Mouse (Mus musculus) kidney, embryonic 14.5 days (tissue): Measurements from ENCODE around the gene Cit. TPM values are rescaled to one million over a fixed set of nuclear protein-coding genes. Genes with fewer than 3 reads are reported as not detected.

Experiments
- ATAC-seq: fragments of 200-750 bp; cut with Nextera tagmentation; 2 replicates; pipeline ENCODE4 v1.8.0; 2017; ENCODE audit warnings: moderate number of reproducible peaks, mild to moderate bottlenecking, moderate TSS enrichment, moderate library complexity; ENCODE audit not compliant: low FRiP score, low TSS enrichment
- H3K27ac ChIP-seq: fragments of 300-500 bp; sonication (generic); 2 replicates; pipeline ENCODE4 v1.5.1; 2014; ENCODE audit warnings: low read depth, mild to moderate bottlenecking, low read length, moderate library complexity, mixed read lengths
- H3K27me3 ChIP-seq: fragments of 300-500 bp; sonication (generic); 2 replicates; pipeline ENCODE4 v1.6.1; 2014; ENCODE audit warnings: mild to moderate bottlenecking, low read length; ENCODE audit not compliant: control insufficient read depth, insufficient read depth
- H3K36me3 ChIP-seq: fragments of 300-500 bp; sonication (generic); 2 replicates; pipeline ENCODE4 v1.6.1; 2014; ENCODE audit warnings: low read length, mixed read lengths; ENCODE audit not compliant: control insufficient read depth, insufficient read depth
- H3K4me1 ChIP-seq: fragments of 300-500 bp; sonication (generic); 2 replicates; pipeline ENCODE4 v1.6.1; 2014; ENCODE audit warnings: low read length, mixed read lengths; ENCODE audit not compliant: control insufficient read depth, insufficient read depth
- H3K4me2 ChIP-seq: fragments of 300-500 bp; sonication (generic); replicated peaks from 2 replicates; pipeline ENCODE4 v1.6.1; 2014; ENCODE audit warnings: low read depth, mild to moderate bottlenecking, low read length
- H3K4me3 ChIP-seq: fragments of 300-500 bp; sonication (generic); 2 replicates; pipeline ENCODE4 v1.5.1; 2014; ENCODE audit warnings: mild to moderate bottlenecking, low read length
- H3K9ac ChIP-seq: fragments of 300-500 bp; sonication (generic); 2 replicates; pipeline ENCODE4 v1.6.1; 2014; ENCODE audit warnings: low read depth, mild to moderate bottlenecking, low read length, moderate library complexity
- H3K9me3 ChIP-seq: fragments of 300-500 bp; sonication (generic); 2 replicates; pipeline ENCODE4 v1.6.1; 2016; ENCODE audit warnings: low read length; ENCODE audit not compliant: control insufficient read depth
- WGBS: fragments of 180-500 bp; shearing (Covaris S2); extraction: QIAGEN DNeasy Blood & Tissue Kit; methylation state at CpG from one replicate; pipeline ENCODE4 v1.1.7; 2014; 5-methylcytosine and 5-hydroxymethylcytosine counted together
- polyA plus RNA-seq: library from polyadenylated mRNA; unstranded; fragments of >200 nt; fragmentation: Nextera tagmentation; extraction: Ambion mirVana; gene quantifications from 2 replicates; pipeline ENCODE4 v1.2.1, GENCODE M21; 2014

Cit gene
- polyA plus RNA-seq, 1 experiment from 2014 or later: 34.9 TPM

DNA sequence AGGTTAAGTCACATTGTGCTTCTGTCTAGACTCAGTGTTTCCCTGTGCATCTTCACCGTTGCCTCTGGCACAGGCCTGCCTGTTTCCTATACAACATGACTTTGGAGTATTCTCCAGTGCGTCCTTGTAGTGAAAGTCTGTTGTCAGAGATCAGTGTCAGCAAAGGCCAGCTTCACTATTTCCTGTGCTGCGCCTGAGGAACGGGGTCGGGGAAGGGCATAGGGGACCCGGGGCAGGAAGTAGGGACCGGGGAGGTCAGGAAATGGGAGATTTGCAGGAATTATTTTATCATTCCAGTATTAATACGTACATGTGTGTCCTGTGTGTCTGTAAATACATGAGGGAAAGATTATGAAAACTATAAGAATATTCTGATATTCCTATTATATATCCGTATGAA, 37.1 kb downstream of the Cit start:
- Histone ChIP-seq H3K36me3 (peaks cover 23% of the 10 kb centered on the region; the same call in 1 of the 2 replicates), H3K27ac (no peak overlapping the region), H3K9me3 (no peaks in the 10 kb centered on the region), H3K27me3 (no peaks in the 10 kb centered on the region), H3K4me1 (no peaks in the 10 kb centered on the region), H3K9ac (no peak overlapping the region), H3K4me2 (no peak overlapping the region), H3K4me3 (no peak overlapping the region)
- WGBS: 73% methylated on average over 9 of the region's 9 CpGs
- no peak for ATAC-seq

DNA sequence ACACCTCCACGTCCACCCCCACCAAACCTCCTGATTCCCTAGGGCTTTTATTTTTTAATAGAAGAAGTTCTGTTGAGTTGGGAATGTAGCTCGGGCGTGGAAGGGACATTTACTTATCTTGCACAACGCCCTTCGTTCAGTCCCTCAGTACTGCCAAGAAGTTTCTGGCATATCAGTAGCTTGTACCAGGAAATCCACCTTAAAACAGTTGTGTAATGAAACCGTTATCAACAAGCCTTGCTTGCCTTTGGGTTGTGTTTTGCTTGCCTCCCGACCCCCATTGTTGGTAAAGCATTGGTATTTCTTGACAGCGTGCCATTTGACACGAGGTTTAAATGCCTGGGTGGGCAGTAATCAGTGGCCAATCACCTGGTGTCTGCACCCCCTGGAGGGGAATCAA, 39.4 kb downstream of the Cit start:
- Histone ChIP-seq H3K4me1 (no peaks in the 10 kb centered on the region), H3K9me3 (no peaks in the 10 kb centered on the region), H3K27me3 (no peaks in the 10 kb centered on the region), H3K9ac (no peak overlapping the region), H3K27ac (no peak overlapping the region), H3K36me3 (peaks cover 37% of the 10 kb centered on the region; the same call in 1 of the 2 replicates), H3K4me2 (no peak overlapping the region), H3K4me3 (no peak overlapping the region)
- ATAC-seq: no peak
- WGBS: 90% methylated on average over 9 of the region's 9 CpGs

DNA sequence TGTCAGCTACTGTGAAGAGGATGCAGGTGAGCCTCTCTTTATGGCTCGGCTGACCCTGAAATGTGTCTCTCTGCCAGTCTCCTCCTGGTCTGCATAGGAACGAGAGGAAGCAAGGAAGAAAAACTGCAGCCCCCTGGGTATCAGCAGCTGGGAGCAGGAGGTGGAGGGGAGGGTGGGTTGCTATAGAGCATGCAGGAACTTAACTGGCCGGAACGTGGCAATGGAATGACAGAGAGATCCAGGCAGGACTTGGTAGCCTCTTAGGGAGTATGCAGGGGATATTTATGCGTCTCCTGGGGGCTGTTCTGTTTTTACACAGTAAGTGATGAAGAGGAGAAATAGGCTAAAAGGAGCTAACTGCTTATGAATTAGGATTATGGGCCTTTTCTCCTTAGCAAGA, 48.7 kb downstream of the Cit start:
- 31% methylated on average over 5 of the region's 5 CpGs for WGBS
- Histone ChIP-seq H3K9ac (no peak overlapping the region), H3K9me3 (no peaks in the 10 kb centered on the region), H3K4me2 (no peak overlapping the region), H3K36me3 (peaks cover 22% of the 10 kb centered on the region), H3K27me3 (no peaks in the 10 kb centered on the region), H3K27ac (no peak overlapping the region), H3K4me3 (no peak overlapping the region), H3K4me1 (peaks cover 3% of the 10 kb centered on the region; the same call in 1 of the 2 replicates)
- ATAC-seq: no peak

DNA sequence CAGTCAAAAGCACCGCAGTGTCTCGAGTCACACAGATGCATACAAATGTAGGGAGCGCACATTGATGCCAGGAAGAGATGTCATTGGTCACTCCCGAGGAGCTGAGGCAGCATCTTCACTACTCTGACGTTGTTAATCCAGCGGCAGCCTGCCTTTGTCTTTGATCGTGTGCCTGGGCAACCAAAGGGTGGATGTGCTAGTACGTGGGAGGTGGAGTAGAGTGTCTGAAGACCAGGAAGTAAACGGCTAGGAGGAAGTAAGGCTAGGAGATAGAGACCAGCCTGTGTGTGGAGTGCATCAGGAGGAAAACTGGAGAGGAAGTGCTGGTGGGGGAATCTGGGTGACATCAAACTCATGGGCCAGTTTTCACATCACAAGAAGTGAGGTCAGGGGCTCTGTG, 52.0 kb downstream of the Cit start:
- Histone ChIP-seq H3K27ac (no peak overlapping the region), H3K36me3 (peaks cover 6% of the 10 kb centered on the region; the same call in 1 of the 2 replicates), H3K9ac (no peak overlapping the region), H3K4me2 (no peak overlapping the region), H3K4me3 (no peak overlapping the region), H3K4me1 (peaks cover 3% of the 10 kb centered on the region; the same call in 1 of the 2 replicates), H3K9me3 (no peaks in the 10 kb centered on the region), H3K27me3 (no peaks in the 10 kb centered on the region)
- ATAC-seq: no peak
- WGBS: 47% methylated on average over 9 of the region's 9 CpGs

DNA sequence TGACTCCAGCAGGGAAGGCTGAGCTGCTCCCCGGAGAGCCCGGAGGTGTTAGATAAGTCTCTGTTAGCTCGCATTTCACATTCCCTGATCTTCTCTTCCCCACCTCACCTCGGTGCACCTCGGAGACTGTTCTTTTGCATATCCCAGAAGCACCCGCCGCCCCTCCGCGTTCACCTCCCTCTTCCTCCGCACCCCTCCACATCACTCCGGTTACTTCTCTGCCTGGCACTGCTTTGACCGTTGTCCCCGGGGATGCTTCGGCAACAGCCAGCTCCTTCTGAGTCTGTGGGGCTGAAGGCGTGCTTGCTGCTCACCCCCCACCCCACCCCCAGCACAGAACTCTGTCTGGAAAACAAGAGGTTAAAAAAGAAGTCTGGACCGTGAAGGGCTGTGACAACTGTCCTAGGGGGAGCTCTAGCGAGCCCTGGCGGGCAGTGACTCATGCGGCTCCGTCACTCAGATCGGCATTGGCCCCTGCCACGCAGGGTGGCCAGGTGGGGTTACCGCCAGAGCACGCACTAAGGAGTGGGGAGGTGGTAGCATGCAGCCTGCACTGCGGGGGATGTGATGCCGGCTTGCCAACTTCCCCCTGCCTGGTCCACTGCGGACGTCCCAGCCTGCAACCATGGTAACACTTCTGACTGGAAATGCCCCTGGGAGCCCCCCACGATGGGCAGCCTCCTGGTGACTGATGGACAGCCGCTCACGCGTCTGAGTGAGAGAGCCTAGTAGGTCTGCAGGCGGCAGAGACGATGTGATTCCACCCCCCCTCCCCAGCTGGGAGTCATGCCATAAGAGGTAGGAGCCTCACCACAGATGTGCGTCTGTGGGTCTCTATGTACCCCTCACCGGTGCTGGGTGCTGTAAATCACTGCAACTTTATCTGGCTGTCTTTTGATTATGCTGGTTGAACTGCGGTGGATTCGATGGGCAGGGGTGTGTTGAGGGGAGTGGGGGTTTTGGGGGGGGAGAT, 62.2 kb downstream of the Cit start:
- no peaks in the 10 kb centered on the region for H3K9me3 ChIP-seq
- 0 out of 2 replicates have a peak overlapping the region, but pooled peaks have one; percentile 19 for H3K9ac ChIP-seq
- peak overlapping the region; percentile 32 for H3K4me3 ChIP-seq
- WGBS: 4% methylated on average over 38 of the region's 38 CpGs
- H3K27me3 ChIP-seq: no peaks in the 10 kb centered on the region
- H3K27ac ChIP-seq: no peak overlapping the region
- peak overlapping the region; percentile 66 for H3K4me2 ChIP-seq
- no peaks in the 10 kb centered on the region; the same call in 1 of the 2 replicates for H3K36me3 ChIP-seq
- ATAC-seq: peak; percentile 77
- peaks cover 19% of the 10 kb centered on the region for H3K4me1 ChIP-seq

DNA sequence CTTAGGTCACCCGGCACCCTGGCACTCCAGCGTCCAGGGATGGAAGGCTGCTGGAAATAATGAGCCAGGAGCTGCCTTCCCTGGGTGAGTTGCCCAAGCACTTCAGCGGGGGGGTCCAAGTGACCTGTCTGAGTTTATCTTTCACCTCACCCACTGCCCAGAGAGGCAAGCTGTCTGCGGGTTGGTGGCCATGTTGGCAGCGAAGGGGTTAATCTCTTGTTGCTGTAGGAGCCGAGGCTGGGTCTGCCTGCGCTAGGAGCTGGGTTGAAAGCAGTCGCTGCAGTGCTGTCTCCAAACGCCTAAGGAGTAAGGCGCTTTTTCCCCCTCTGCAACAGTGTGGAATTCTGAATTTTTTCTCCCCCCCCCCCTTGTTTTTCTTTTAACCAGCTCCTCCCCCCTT, 63.2 kb downstream of the Cit start:
- peak overlapping the region; percentile 1; the same call in 1 of the 2 replicates for H3K4me3 ChIP-seq
- peak overlapping the region; percentile 66 for H3K4me2 ChIP-seq
- WGBS: 19% methylated on average over 10 of the region's 10 CpGs
- no peak overlapping the region for H3K9ac ChIP-seq
- H3K27me3 ChIP-seq: no peaks in the 10 kb centered on the region
- H3K9me3 ChIP-seq: no peaks in the 10 kb centered on the region
- no peak for ATAC-seq
- H3K27ac ChIP-seq: no peak overlapping the region
- H3K4me1 ChIP-seq: peaks cover 19% of the 10 kb centered on the region
- no peaks in the 10 kb centered on the region; the same call in 1 of the 2 replicates for H3K36me3 ChIP-seq

DNA sequence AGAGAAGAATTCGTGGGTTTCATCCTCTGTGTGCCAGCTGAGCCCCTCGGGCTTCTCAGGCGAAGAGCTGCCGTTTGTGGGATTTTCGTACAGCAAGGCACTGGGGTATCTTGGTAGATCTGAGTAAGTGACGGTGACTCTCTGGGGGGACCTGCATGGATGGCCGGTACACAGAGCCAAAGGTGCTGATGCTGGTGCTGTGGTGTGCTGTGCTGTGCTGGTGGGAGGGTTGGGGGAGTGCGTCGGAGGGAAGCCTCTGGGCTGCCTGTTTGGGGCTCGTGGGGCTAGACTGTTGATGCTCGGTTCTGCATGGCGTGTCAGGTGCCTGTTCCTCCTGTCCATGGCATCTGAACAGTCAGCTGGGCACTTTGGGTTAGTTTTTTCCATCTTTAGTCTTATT, 63.6 kb downstream of the Cit start:
- H3K36me3 ChIP-seq: no peaks in the 10 kb centered on the region; the same call in 1 of the 2 replicates
- H3K4me3 ChIP-seq: no peak overlapping the region
- no peaks in the 10 kb centered on the region for H3K27me3 ChIP-seq
- peaks cover 19% of the 10 kb centered on the region for H3K4me1 ChIP-seq
- H3K9ac ChIP-seq: no peak overlapping the region
- H3K9me3 ChIP-seq: no peaks in the 10 kb centered on the region
- H3K27ac ChIP-seq: no peak overlapping the region
- H3K4me2 ChIP-seq: no peak overlapping the region
- 47% methylated on average over 12 of the region's 12 CpGs for WGBS
- ATAC-seq: no peak; the same call in 1 of the 2 replicates

DNA sequence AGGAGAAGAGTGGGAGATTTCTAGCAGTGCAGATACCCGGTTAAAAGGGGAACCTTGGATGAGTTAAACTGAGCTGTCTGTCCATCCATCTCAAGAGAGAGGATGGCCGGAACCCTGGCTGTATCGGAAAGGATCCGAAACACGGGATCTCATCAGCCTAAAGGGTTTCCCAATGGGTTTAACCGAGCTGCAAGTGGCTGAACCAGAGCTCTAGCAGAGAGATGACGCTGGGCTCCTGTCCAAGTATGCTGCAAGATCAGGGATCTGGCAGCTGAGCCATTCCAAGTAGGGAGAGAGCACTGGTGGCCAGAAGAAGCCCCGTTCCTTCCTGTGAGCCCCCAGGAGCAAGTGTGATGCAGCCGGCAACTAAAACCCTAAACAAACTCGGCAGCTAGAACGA, 64.0 kb downstream of the Cit start:
- no peaks in the 10 kb centered on the region for H3K9me3 ChIP-seq
- no peak for ATAC-seq
- no peak overlapping the region for H3K9ac ChIP-seq
- H3K4me2 ChIP-seq: no peak overlapping the region
- H3K27me3 ChIP-seq: no peaks in the 10 kb centered on the region
- no peak overlapping the region for H3K27ac ChIP-seq
- no peak overlapping the region for H3K4me3 ChIP-seq
- 60% methylated on average over 11 of the region's 11 CpGs for WGBS
- no peaks in the 10 kb centered on the region; the same call in 1 of the 2 replicates for H3K36me3 ChIP-seq
- peaks cover 19% of the 10 kb centered on the region for H3K4me1 ChIP-seq

DNA sequence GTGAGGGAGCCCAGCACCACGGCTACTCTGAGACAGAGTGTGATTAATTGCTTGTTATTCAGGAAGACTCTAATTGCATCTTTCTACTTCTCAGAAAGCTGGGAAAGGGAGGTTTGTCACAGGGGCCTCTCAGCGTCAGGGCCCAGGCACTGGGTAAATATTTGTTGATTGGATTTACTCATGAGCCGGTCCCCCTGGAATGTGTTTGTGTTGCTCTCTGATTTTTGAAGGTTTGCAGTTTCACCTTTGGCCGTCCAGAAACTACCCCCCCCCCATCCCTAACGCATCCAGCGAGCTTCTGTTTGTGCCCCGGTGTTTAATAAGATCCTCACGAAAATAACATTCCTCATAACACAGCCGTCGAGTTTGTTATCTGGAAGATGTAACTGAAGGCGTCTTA, 65.4 kb downstream of the Cit start:
- WGBS: 44% methylated on average over 11 of the region's 11 CpGs
- Histone ChIP-seq H3K27ac (no peak overlapping the region), H3K4me3 (no peak overlapping the region), H3K27me3 (no peaks in the 10 kb centered on the region), H3K9me3 (no peaks in the 10 kb centered on the region), H3K36me3 (no peaks in the 10 kb centered on the region; the same call in 1 of the 2 replicates), H3K9ac (no peak overlapping the region), H3K4me2 (no peak overlapping the region), H3K4me1 (peaks cover 19% of the 10 kb centered on the region)
- no peak for ATAC-seq
